Mouse (Mus musculus) heart, postnatal 14 days (tissue): ENCODE data around the gene Hcst. TPM values are rescaled to one million over a fixed set of nuclear protein-coding genes. Genes with fewer than 3 reads are reported as not detected.

Experiments used
- DNase-seq, 2 experiments: peaks; one replicate each; pipeline ENCODE4 v3.0.0; 2021 to 2022
- intact Hi-C: fragments of 180-260 bp; cut with DNase I; formaldehyde crosslinking; loops from one replicate; pipeline ENCODE4 v1.15.1; 2025
- long read RNA-seq, 2 experiments: library from polyadenylated mRNA; stranded (forward); transcript quantifications; one replicate each; pipeline ENCODE4 v2.0.0; 2021
- total RNA-seq, 2 experiments: library from RNA; stranded (reverse); gene quantifications; 2 replicates each; pipeline ENCODE4 v1.2.3; 2021

The Hcst gene
- 1 to 10 TPM; 1.2 to 1.3 TPM for total RNA-seq
- long read RNA-seq, experiment 1, result 0 reads
- long read RNA-seq, experiment 2, partial matches to known transcripts, result 0 of 1 reads
- long read RNA-seq, experiment 2, other reads (novel, unspliced or antisense), result 0 of 1 reads

- no peak for DNase-seq
- intact Hi-C loops, result no loop called here
These were observed at the start of gene Hcst for GRCm38 (mm10) chr7:30419561-30420499. TSS of gene Hcst (minus strand) at chr7:30419854.

GRCm38 (mm10) chr7:30464816-30465300 is 45.2 kb upstream of the Hcst start:
- DNase-seq, result no peak
- intact Hi-C loops, result no loop called here

GRCm38 (mm10) chr7:30463996-30464395 is 44.3 kb upstream of the Hcst start:
- no peak for DNase-seq
- intact Hi-C loops, result no loop called here

GRCm38 (mm10) chr7:30463568-30463967 is 43.9 kb upstream of the Hcst start:
- intact Hi-C loops, result no loop called here

DNA sequence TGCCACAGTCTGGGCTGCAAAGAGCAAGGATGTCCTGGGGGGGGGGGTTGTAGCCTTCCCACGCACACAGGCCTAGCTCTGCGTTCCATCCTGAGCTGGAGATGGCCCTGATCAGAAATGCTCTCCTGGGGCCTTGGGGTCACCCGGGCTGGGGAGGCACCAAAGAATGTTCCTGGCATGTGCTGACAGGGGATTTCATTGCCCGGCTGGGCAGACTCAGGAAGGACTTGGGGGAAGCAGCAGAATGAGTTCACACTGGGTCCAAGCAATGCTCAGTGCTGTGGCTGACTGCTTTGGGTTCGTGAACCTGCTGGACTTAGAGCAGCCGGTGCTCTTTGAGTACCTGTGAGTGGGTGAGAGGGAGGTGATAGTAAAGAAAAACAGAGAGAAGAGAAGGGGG is 39.8 kb upstream of the Hcst start:
- intact Hi-C loops, result no loop called here
- no peak for DNase-seq

More at GRCm38 (mm10) chr7:30463568-30463967, 43.9 kb upstream of the Hcst start:
- no peak for DNase-seq

DNA sequence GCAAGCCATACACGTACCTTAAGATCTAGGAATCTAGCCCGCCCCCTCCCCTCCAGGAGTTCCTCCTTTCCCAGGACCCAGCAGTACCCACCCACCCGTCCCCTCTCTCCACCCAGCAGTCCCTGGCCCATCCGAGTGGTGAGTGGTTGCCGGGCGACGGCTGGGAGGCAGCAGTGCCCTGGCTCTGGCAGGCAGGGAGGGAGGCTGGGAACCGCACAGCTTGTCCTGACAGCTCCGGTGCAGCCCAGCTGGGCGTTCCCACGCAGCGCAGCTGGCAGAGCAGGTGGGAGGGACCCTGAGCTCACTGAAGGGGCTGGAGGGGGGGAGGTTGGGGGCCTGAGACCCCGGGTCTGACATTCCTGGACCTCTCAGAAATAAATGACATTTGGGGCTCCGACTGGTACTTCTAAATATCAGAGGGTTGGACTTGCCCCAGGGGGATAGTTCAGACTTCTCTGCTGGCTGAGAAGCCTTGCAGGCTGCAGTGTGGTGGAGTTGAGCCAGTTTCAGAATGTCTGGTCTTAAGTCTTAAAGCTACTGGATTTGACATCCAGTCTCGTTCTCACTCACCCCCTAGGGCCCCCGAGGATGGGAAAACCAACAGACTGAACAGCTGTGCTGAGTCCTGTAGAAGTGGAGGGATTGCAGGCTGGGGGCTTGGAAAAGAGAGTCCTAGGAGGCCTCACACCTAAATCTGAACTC is 38.1 kb upstream of the Hcst start, which contains the start of the genes Kirrel2 and Nphs1:
Gene Kirrel2 (minus strand): TSS at position 62 of the 702 bp plus-strand sequence.
Gene Nphs1 (plus strand): TSS at position 687 of the 702 bp plus-strand sequence.
- DNase-seq, result peak in 1 of 2 experiments; percentile 12
- intact Hi-C loops, result no loop called here

GRCm38 (mm10) chr7:30456911-30457628 is 37.4 kb upstream of the Hcst start:
- intact Hi-C loops, result no loop called here
- no peak for DNase-seq

- intact Hi-C loops, result no loop called here
- DNase-seq, result no peak
These were observed 36.8 kb upstream of the Hcst start for GRCm38 (mm10) chr7:30456487-30456886.

DNA sequence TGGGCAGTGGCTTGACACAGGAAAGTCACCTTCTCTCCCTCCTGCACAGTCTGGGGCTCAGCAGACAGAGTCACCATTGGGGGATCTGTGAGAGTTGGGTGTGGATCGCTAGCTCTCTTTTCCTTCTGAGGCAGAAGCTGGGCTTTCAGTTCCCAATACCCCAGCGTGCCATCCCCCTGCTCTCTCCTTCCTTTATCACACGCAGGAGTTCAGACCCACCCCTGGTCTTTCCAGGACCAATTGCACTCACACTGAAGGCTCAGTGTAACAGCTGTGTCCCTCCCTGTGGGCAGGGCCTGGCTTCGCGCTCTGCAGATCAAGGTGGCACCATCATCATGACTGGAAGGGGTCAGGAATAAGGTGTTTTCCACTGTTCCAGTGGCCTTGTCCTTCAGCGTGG is 34.6 kb upstream of the Hcst start:
- DNase-seq, result no peak
- intact Hi-C loops, result no loop called here

GRCm38 (mm10) chr7:30453766-30454165 is 34.1 kb upstream of the Hcst start:
- DNase-seq, result no peak
- intact Hi-C loops, result no loop called here

GRCm38 (mm10) chr7:30453327-30453726 is 33.7 kb upstream of the Hcst start:
- DNase-seq, result no peak
- intact Hi-C loops, result no loop called here

GRCm38 (mm10) chr7:30450241-30450640 is 30.6 kb upstream of the Hcst start:
- intact Hi-C loops, result no loop called here
- DNase-seq, result no peak

- peak; percentile 60 to 71 for DNase-seq
- intact Hi-C loops, result loop anchor here (5.0 kb wide), 1 partner anchor 47 kb away; the partner anchor contains the start of gene Prodh2
These were observed 25.5 kb upstream of the Hcst start, which contains the start of gene Aplp1 for GRCm38 (mm10) chr7:30444971-30445751. TSS of gene Aplp1 (minus strand) at chr7:30445535.

- DNase-seq, result peak in 1 of 2 experiments; percentile 20
- intact Hi-C loops, result loop anchor here (5.0 kb wide), 1 partner anchor 48 kb away; the partner anchor contains the start of gene Prodh2
These were observed 24.7 kb upstream of the Hcst start for GRCm38 (mm10) chr7:30444154-30444970.

DNA sequence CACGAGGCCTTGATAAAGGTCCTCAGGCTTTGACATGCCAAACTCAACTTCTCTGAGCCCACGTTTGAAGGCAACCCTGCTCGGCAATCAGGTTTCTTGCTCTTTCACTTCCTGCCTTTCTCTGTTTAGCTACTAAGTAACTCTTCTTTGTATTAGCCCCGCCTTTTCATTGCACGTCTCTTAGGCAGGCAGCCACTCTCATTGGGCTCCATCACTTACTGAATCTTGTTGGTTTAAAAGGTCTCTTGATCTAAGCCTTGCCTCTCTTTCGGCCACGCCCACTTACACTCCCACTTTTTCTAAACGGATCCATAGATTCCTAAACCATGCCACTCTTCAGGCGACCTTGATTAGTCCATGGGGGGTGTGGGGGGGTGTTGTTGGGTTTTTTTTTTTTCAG is 24.0 kb upstream of the Hcst start:
- no peak for DNase-seq
- intact Hi-C loops, result loop anchor here (5.0 kb wide), 1 partner anchor 49 kb away; the partner anchor contains the start of gene Prodh2

GRCm38 (mm10) chr7:30440697-30441096 is 21.0 kb upstream of the Hcst start:
- peak; percentile 51 to 64 for DNase-seq
- intact Hi-C loops, result loop anchor here (5.0 kb wide), 1 partner anchor 52 kb away; the partner anchor contains the start of gene Prodh2

DNA sequence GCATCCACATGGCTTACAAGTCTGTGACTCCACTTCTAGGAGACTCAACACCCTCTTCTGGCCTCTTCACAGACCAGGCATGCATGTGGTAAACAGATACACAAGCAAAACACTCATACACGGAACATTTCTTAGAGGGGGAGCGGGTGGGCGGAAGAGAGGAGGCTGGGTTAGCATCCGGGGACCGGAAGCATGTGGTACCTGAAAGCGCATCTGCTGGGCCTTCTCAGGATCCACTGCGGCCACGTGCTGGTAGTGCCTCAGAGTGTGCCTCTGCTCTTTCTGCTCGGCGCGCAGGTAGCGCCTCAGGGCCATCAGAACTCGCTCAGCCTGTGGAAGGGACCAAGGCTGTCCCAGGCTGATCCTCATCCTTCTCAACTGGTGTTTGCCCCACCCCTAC is 20.1 kb upstream of the Hcst start:
- no peak for DNase-seq
- intact Hi-C loops, result loop anchor here (5.0 kb wide), 1 partner anchor 53 kb away; the partner anchor contains the start of gene Prodh2

- DNase-seq, result no peak
- intact Hi-C loops, result no loop called here
These were observed 17.2 kb upstream of the Hcst start for GRCm38 (mm10) chr7:30436879-30437278.
